ENCODE assay signal across 8 mouse cellular contexts in genomic region chr3:119782022-119782945, GRCm38 (mm10). TPM values are rescaled to one million over a fixed set of nuclear protein-coding genes. Genes with fewer than 3 reads are reported as not detected.
A peak's percentile ranks its signal among the peaks of the same experiment; 100 is the strongest.
DNase-seq lines count a peak whose midpoint lies in the region; ATAC-seq and TF ChIP-seq lines count a peak whose summit lies in the region.

No protein-coding gene starts in this region.

- peak overlapping the region; percentile 100 for H3K9ac ChIP-seq in hindbrain, embryonic 11.5 days (ENCODE audit: low read depth, low read length)
- peak overlapping the region; percentile 92 for H3K9ac ChIP-seq in lung, postnatal 0 days (replicated peaks; ENCODE audit: low read depth)

- TF ChIP-seq CTCF in lung, postnatal 0 days (IDR thresholded peaks at IDR 0.05) = no peak

- no peaks in the 10 kb centered on the region for H3K27me3 ChIP-seq in hindbrain, embryonic 11.5 days (ENCODE audit: control insufficient read depth, insufficient read depth, low read length)
- no peaks in the 10 kb centered on the region for H3K27me3 ChIP-seq in lung, postnatal 0 days (replicated peaks; ENCODE audit: insufficient read depth, low read length)

- peak overlapping the region; percentile 99 for H3K27ac ChIP-seq in hindbrain, embryonic 11.5 days (ENCODE audit: low read depth, low read length)
- H3K27ac ChIP-seq in lung, postnatal 0 days (ENCODE audit: low read length) = peak overlapping the region; percentile 96

- no peaks in the 10 kb centered on the region for H3K36me3 ChIP-seq in hindbrain, embryonic 11.5 days (ENCODE audit: control insufficient read depth, insufficient read depth, low read length)
- no peaks in the 10 kb centered on the region for H3K36me3 ChIP-seq in lung, postnatal 0 days (ENCODE audit: insufficient read depth, low read length)

- peak; percentile 57 for DNase-seq in T-cell, adult 2 months (ENCODE audit: low spot score)
- peak; percentile 80 to 81 for DNase-seq in cerebellum, postnatal 10 days
- DNase-seq in frontal cortex, adult 2 months (ENCODE audit: extremely low spot score in 1 of 2, low spot score in 1 of 2) = peak; percentile 7 to 58
- DNase-seq in hindbrain, embryonic 11.5 days (ENCODE audit: low spot score) = peak; percentile 80
- DNase-seq in layer of hippocampus, postnatal 10 days (ENCODE audit: low spot score in 2 of 2) = peak; percentile 64 to 71
- DNase-seq in lung, postnatal 0 days (ENCODE audit: low spot score) = peak; percentile 64
- peak; percentile 64 for DNase-seq in ovary, postnatal 36 days (ENCODE audit: low spot score)
- DNase-seq in thymus, postnatal 4 days = peak; percentile 39

- H3K4me3 ChIP-seq in hindbrain, embryonic 11.5 days (ENCODE audit: low read depth, low read length) = peak overlapping the region; percentile 95
- peak overlapping the region; percentile 98 for H3K4me3 ChIP-seq in lung, postnatal 0 days (ENCODE audit: low read depth, low read length)

- no peak for TF ChIP-seq EP300 in lung, postnatal 0 days (IDR thresholded peaks at IDR 0.05)

- no peaks in the 10 kb centered on the region for H3K4me1 ChIP-seq in hindbrain, embryonic 11.5 days (replicated peaks; ENCODE audit: control insufficient read depth, insufficient read depth, low read length)
- H3K4me1 ChIP-seq in lung, postnatal 0 days (ENCODE audit: insufficient read depth, low read depth, low read length) = 0 out of 2 replicates have a peak, but pooled peaks cover 3% of the 10 kb centered on the region

- peak; percentile 75 for ATAC-seq in hindbrain, embryonic 11.5 days (ENCODE audit: low FRiP score)
- ATAC-seq in lung, postnatal 0 days = peak; percentile 63

- H3K9me3 ChIP-seq in hindbrain, embryonic 11.5 days (ENCODE audit: control insufficient read depth, low read length) = no peaks in the 10 kb centered on the region
- H3K9me3 ChIP-seq in lung, postnatal 0 days (ENCODE audit: low read length) = no peaks in the 10 kb centered on the region

- H3K4me2 ChIP-seq in hindbrain, embryonic 11.5 days (replicated peaks; ENCODE audit: low read depth, low read length) = peak overlapping the region; percentile 48
- peak overlapping the region; percentile 65 for H3K4me2 ChIP-seq in lung, postnatal 0 days (replicated peaks; ENCODE audit: low read depth, low read length)

- under 1% methylated on average over 24 of the region's 63 CpGs for WGBS in hindbrain, embryonic 11.5 days
- 6% methylated on average over 45 of the region's 63 CpGs for WGBS in lung, postnatal 0 days

RNA-seq across cellular contexts. Expression of gene Ptbp2, which starts 2.0 kb away (rescaled TPM):
- 84.9 and 106 TPM in 2 replicates for polyA plus RNA-seq in frontal cortex, adult 2 months (2012; rRNA removed)
- 373 and 391 TPM in 2 replicates for polyA plus RNA-seq in hindbrain, embryonic 11.5 days (2014; fragmentation: Nextera tagmentation; extraction: Ambion mirVana)
- total RNA-seq in layer of hippocampus, postnatal 10 days (2021) = 100 to 1,000 TPM; 161 to 182 TPM
- 21.5 and 22.6 TPM in 2 replicates for polyA plus RNA-seq in lung, postnatal 0 days (2015; fragmentation: Nextera tagmentation; extraction: Ambion mirVana)

Comparison
In these comparisons a context has a peak if more than half of its experiments do, and no peak if none do; other contexts are left out.
1. Peak in every context shown above with its lines: DNase-seq, ATAC-seq, H3K4me3 ChIP-seq and H3K27ac ChIP-seq.